Mouse (Mus musculus): ENCODE measurements around the gene Kcp. TPM values are rescaled to one million over a fixed set of nuclear protein-coding genes. Genes with fewer than 3 reads are reported as not detected.

The Kcp gene
- total and polyA plus RNA-seq, 2 experiments from 2014 or later, result 6.7 to 31.2 TPM

GRCm38 (mm10) chr6:29523301-29524033 is 15.7 kb upstream of the Kcp start:
- Histone ChIP-seq H3K4me2 (ENCODE audit: low read depth) (no peak overlapping the region), H3K27me3 (ENCODE audit: insufficient read depth, low read length) (peaks cover 24% of the 10 kb centered on the region), H3K4me3 (ENCODE audit: low read depth, low read length) (no peak overlapping the region), H3K4me1 (ENCODE audit: insufficient read depth) (0 out of 2 replicates have a peak, but pooled peaks cover 3% of the 10 kb centered on the region), H3K9ac (no peak overlapping the region), H3K9me3 (ENCODE audit: low read length) (no peaks in the 10 kb centered on the region), H3K36me3 (ENCODE audit: insufficient read depth) (no peaks in the 10 kb centered on the region), H3K27ac (ENCODE audit: low read depth, low read length) (no peak overlapping the region)
- DNase-seq (no peak), ATAC-seq (no peak)
- WGBS, result 72% methylated on average over 12 of the region's 12 CpGs
- no peak for TF ChIP-seq CTCF (IDR thresholded peaks at IDR 0.05; ENCODE audit: low read depth)

- no peak overlapping the region for H3K4me2 ChIP-seq (ENCODE audit: low read depth)
- H3K27me3 ChIP-seq (ENCODE audit: insufficient read depth, low read length), result peaks cover 17% of the 10 kb centered on the region
- no peaks in the 10 kb centered on the region for H3K9me3 ChIP-seq (ENCODE audit: low read length)
- DNase-seq (no peak), ATAC-seq (no peak)
- no peaks in the 10 kb centered on the region for H3K36me3 ChIP-seq (ENCODE audit: insufficient read depth)
- no peak overlapping the region for H3K4me3 ChIP-seq (ENCODE audit: low read depth, low read length)
- no peak overlapping the region for H3K27ac ChIP-seq (ENCODE audit: low read depth, low read length)
- H3K4me1 ChIP-seq (ENCODE audit: insufficient read depth), result 0 out of 2 replicates have a peak, but pooled peaks cover 3% of the 10 kb centered on the region
- TF ChIP-seq CTCF (IDR thresholded peaks at IDR 0.05; ENCODE audit: low read depth), result no peak
- no peak overlapping the region for H3K9ac ChIP-seq
- WGBS, result 79% methylated on average over 6 of the region's 6 CpGs
Observed at GRCm38 (mm10) chr6:29522626-29523300, 15.0 kb upstream of the Kcp start.

- Histone ChIP-seq H3K4me2 (ENCODE audit: low read depth) (no peak overlapping the region), H3K9ac (no peak overlapping the region), H3K9me3 (ENCODE audit: low read length) (no peaks in the 10 kb centered on the region), H3K4me1 (ENCODE audit: insufficient read depth) (no peaks in the 10 kb centered on the region), H3K36me3 (ENCODE audit: insufficient read depth) (no peaks in the 10 kb centered on the region), H3K4me3 (ENCODE audit: low read depth, low read length) (no peak overlapping the region), H3K27ac (ENCODE audit: low read depth, low read length) (no peak overlapping the region), H3K27me3 (ENCODE audit: insufficient read depth, low read length) (no peaks in the 10 kb centered on the region)
- ATAC-seq, result no peak
- DNase-seq, result no peak
- peak; percentile 61 for TF ChIP-seq CTCF (IDR thresholded peaks at IDR 0.05; ENCODE audit: low read depth)
- 2% methylated on average over 5 of the region's 5 CpGs for WGBS
Observed at GRCm38 (mm10) chr6:29517139-29517538, 9.4 kb upstream of the Kcp start.

GRCm38 (mm10) chr6:29513284-29513683 is 5.5 kb upstream of the Kcp start:
- under 1% methylated on average over 11 of the region's 11 CpGs for WGBS
- Histone ChIP-seq H3K4me3 (ENCODE audit: low read depth, low read length) (no peak overlapping the region), H3K9ac (no peak overlapping the region)

DNA sequence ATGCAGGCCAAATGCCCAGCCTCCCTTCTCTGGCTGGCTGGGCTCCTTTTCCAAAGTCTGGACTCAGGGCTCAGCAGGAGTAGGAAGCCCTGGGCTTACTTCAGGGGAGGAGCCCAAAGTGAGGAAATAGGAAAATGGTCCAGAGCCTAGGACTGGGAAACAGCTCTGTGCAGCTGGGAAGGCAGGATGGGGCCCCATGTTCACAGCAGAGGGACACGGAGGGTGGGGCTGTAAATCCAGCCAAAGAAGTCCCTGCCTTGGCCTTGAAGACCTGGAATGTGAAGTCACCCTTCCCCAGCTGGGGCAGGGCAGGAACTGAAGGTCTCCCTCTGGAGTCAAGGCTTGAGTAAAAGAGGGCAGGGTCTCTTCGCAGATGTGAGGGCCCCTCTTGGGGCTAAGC is 1.3 kb upstream of the Kcp start:
- no peaks in the 10 kb centered on the region for H3K36me3 ChIP-seq (ENCODE audit: insufficient read depth)
- WGBS, result 60% methylated on average over 2 of the region's 2 CpGs
- no peak overlapping the region for H3K4me2 ChIP-seq (ENCODE audit: low read depth)
- ATAC-seq (no peak; the same call in 1 of the 2 replicates), DNase-seq (no peak)
- TF ChIP-seq CTCF (IDR thresholded peaks at IDR 0.05; ENCODE audit: low read depth), result no peak
- H3K27ac ChIP-seq (ENCODE audit: low read depth, low read length), result no peak overlapping the region
- H3K27me3 ChIP-seq (ENCODE audit: insufficient read depth, low read length), result no peaks in the 10 kb centered on the region; the same call in 1 of the 2 replicates
- H3K4me3 ChIP-seq (ENCODE audit: low read depth, low read length), result no peak overlapping the region
- no peak overlapping the region for H3K9ac ChIP-seq
- no peaks in the 10 kb centered on the region for H3K4me1 ChIP-seq (ENCODE audit: insufficient read depth)
- no peaks in the 10 kb centered on the region for H3K9me3 ChIP-seq (ENCODE audit: low read length)

More at GRCm38 (mm10) chr6:29513284-29513683, 5.5 kb upstream of the Kcp start:
- no peaks in the 10 kb centered on the region for H3K36me3 ChIP-seq (ENCODE audit: insufficient read depth)
- no peaks in the 10 kb centered on the region for H3K9me3 ChIP-seq (ENCODE audit: low read length)
- peak; percentile 30 for DNase-seq
- H3K4me2 ChIP-seq (ENCODE audit: low read depth), result peak overlapping the region; percentile 38
- peak; percentile 61 for ATAC-seq
- H3K27me3 ChIP-seq (ENCODE audit: insufficient read depth, low read length), result no peaks in the 10 kb centered on the region; the same call in 1 of the 2 replicates
- no peak for TF ChIP-seq CTCF (IDR thresholded peaks at IDR 0.05; ENCODE audit: low read depth)
- no peaks in the 10 kb centered on the region for H3K4me1 ChIP-seq (ENCODE audit: insufficient read depth)
- no peak overlapping the region for H3K27ac ChIP-seq (ENCODE audit: low read depth, low read length)

DNA sequence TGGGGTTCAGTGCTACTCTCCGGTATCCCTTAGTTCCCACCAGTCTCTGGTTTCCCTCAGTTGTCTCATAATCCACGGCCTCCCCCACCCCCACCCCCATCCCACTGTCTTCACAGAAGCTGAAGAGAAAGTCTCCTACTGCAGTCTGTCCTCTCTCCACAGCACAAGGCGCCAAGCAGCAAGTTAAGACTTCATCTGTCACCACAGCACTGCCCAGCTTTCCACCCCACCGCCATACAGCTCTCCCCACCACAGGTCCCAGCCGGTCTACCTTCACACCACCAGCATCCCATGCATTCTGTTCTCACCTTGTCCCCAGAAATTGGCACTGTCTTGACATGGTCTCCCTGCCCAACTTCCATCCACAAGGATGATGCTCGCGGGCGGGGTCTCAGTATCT is 918 bp downstream of the Kcp start:
- TF ChIP-seq CTCF (IDR thresholded peaks at IDR 0.05; ENCODE audit: low read depth), result no peak
- no peak for DNase-seq
- H3K9me3 ChIP-seq (ENCODE audit: low read length), result no peaks in the 10 kb centered on the region
- H3K4me3 ChIP-seq (ENCODE audit: low read depth, low read length), result peak overlapping the region; percentile 47
- H3K9ac ChIP-seq, result 0 out of 2 replicates have a peak overlapping the region, but pooled peaks have one; percentile 51
- H3K4me2 ChIP-seq (ENCODE audit: low read depth), result peak overlapping the region; percentile 58
- WGBS, result 27% methylated on average over 8 of the region's 8 CpGs
- H3K4me1 ChIP-seq (ENCODE audit: insufficient read depth), result no peaks in the 10 kb centered on the region
- no peaks in the 10 kb centered on the region for H3K36me3 ChIP-seq (ENCODE audit: insufficient read depth)
- H3K27ac ChIP-seq (ENCODE audit: low read depth, low read length), result no peak overlapping the region
- H3K27me3 ChIP-seq (ENCODE audit: insufficient read depth, low read length), result no peaks in the 10 kb centered on the region; the same call in 1 of the 2 replicates
- peak; percentile 56 for ATAC-seq

DNA sequence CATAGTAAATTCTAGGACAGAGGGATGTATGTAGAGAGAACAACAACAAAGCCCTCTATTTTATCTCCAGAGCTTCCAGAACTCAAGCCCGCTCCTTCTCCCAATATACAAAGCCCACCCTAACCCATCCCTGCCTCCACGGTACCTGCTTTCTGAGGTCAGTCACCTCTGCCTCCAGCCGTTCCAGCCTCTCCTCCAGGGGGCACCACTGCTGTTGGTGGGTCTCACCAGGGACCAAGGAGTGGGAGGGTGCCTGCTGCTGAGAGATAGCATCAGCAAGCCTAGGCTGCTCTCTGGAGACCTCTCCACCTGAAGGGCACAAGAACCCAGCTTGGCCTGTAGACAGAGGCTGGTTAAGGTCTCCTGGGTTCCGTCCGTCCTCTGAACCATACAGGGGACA is 2.3 kb downstream of the Kcp start:
- WGBS, result 93% methylated on average over 5 of the region's 5 CpGs
- DNase-seq, result no peak

More for the DNA sequence above, 2.3 kb downstream of the Kcp start:
- ATAC-seq, result no peak
- no peak overlapping the region for H3K4me2 ChIP-seq (ENCODE audit: low read depth)
- no peaks in the 10 kb centered on the region; the same call in 1 of the 2 replicates for H3K27me3 ChIP-seq (ENCODE audit: insufficient read depth, low read length)
- no peaks in the 10 kb centered on the region for H3K4me1 ChIP-seq (ENCODE audit: insufficient read depth)
- H3K27ac ChIP-seq (ENCODE audit: low read depth, low read length), result no peak overlapping the region
- no peak overlapping the region for H3K4me3 ChIP-seq (ENCODE audit: low read depth, low read length)
- TF ChIP-seq CTCF (IDR thresholded peaks at IDR 0.05; ENCODE audit: low read depth), result 0 out of 2 replicates have a peak, but pooled peaks have one; percentile 2
- H3K9me3 ChIP-seq (ENCODE audit: low read length), result no peaks in the 10 kb centered on the region
- H3K36me3 ChIP-seq (ENCODE audit: insufficient read depth), result no peaks in the 10 kb centered on the region
- H3K9ac ChIP-seq, result no peak overlapping the region

Data from forebrain, postnatal 0 days (tissue).